Mouse (Mus musculus) frontal cortex, postnatal 25 days (tissue): Measurements from ENCODE around the gene Zc3h12a.

Experiments used
- DNase-seq, 2 experiments: peaks; one replicate each; pipeline ENCODE4 v3.0.0; 2022; ENCODE audit warnings: low spot score in 2 of 2

Zc3h12a gene

GRCm38 (mm10) chr4:125144627-125145026 is 17.0 kb upstream of the Zc3h12a start:
- DNase-seq: no peak

GRCm38 (mm10) chr4:125144211-125144610 is 16.6 kb upstream of the Zc3h12a start:
- DNase-seq: no peak

GRCm38 (mm10) chr4:125138321-125138720 is 10.7 kb upstream of the Zc3h12a start:
- no peak for DNase-seq

GRCm38 (mm10) chr4:125136303-125136888 is 8.8 kb upstream of the Zc3h12a start:
- DNase-seq: no peak

- no peak for DNase-seq
These were observed 7.6 kb upstream of the Zc3h12a start for GRCm38 (mm10) chr4:125135076-125135855.

GRCm38 (mm10) chr4:125134631-125135030 is 7.0 kb upstream of the Zc3h12a start:
- DNase-seq: no peak

GRCm38 (mm10) chr4:125134192-125134591 is 6.6 kb upstream of the Zc3h12a start:
- DNase-seq: no peak

- peak in 1 of 2 experiments; percentile 56 for DNase-seq
These were observed 4.8 kb upstream of the Zc3h12a start for GRCm38 (mm10) chr4:125132394-125132793.

GRCm38 (mm10) chr4:125131493-125131892 is 3.9 kb upstream of the Zc3h12a start:
- DNase-seq: no peak

- DNase-seq: no peak
These were observed 879 bp downstream of the Zc3h12a start for GRCm38 (mm10) chr4:125126761-125127160.

GRCm38 (mm10) chr4:125126186-125126585 is 1.5 kb downstream of the Zc3h12a start:
- no peak for DNase-seq

- no peak for DNase-seq
These were observed 2.2 kb downstream of the Zc3h12a start for GRCm38 (mm10) chr4:125125361-125125921.

- DNase-seq: no peak
These were observed 3.0 kb downstream of the Zc3h12a start for GRCm38 (mm10) chr4:125124424-125125209.

- no peak for DNase-seq
These were observed 4.4 kb downstream of the Zc3h12a start for GRCm38 (mm10) chr4:125123279-125123671.

GRCm38 (mm10) chr4:125122431-125123278 is 5.0 kb downstream of the Zc3h12a start:
- no peak for DNase-seq

- no peak for DNase-seq
These were observed 7.9 kb downstream of the Zc3h12a start for GRCm38 (mm10) chr4:125119721-125120120.

- no peak for DNase-seq
These were observed 8.6 kb downstream of the Zc3h12a start for GRCm38 (mm10) chr4:125119070-125119469.

GRCm38 (mm10) chr4:125117902-125118320 is 9.7 kb downstream of the Zc3h12a start:
- no peak for DNase-seq

GRCm38 (mm10) chr4:125116929-125117328 is 10.7 kb downstream of the Zc3h12a start:
- DNase-seq: no peak

GRCm38 (mm10) chr4:125116090-125116861 is 11.4 kb downstream of the Zc3h12a start:
- peak; percentile 37 to 47 for DNase-seq

GRCm38 (mm10) chr4:125115710-125116089 is 11.9 kb downstream of the Zc3h12a start:
- DNase-seq: no peak
